Mouse (Mus musculus): Measurements from ENCODE around the gene Masp2. TPM values are rescaled to one million over a fixed set of nuclear protein-coding genes. Genes with fewer than 3 reads are reported as not detected.

The Masp2 gene
- polyA plus RNA-seq, 1 experiment = 0.25 TPM

- no peak overlapping the region for H3K4me3 ChIP-seq (ENCODE audit: control insufficient read depth, low read depth, low read length)
- H3K27ac ChIP-seq (ENCODE audit: control insufficient read depth, insufficient read depth, low read depth, low read length) = no peak overlapping the region
- no peaks in the 10 kb centered on the region for H3K27me3 ChIP-seq (ENCODE audit: control insufficient read depth, insufficient read depth, low read length)
- no peaks in the 10 kb centered on the region for H3K36me3 ChIP-seq (ENCODE audit: control insufficient read depth, insufficient read depth, low read length)
- H3K4me1 ChIP-seq (ENCODE audit: control insufficient read depth, insufficient read depth, low read length) = no peaks in the 10 kb centered on the region
- TF ChIP-seq POLR2A (IDR thresholded peaks at IDR 0.05; ENCODE audit: control insufficient read depth, low read depth, low read length) (no peak), CTCF (IDR thresholded peaks at IDR 0.05; ENCODE audit: control insufficient read depth, insufficient read depth, insufficient replicate concordance, low read depth, low read length) (no peak)
Measured at GRCm38 (mm10) chr4:148610631-148611364, 8.4 kb downstream of the Masp2 start.

GRCm38 (mm10) chr4:148612557-148612956 is 10.2 kb downstream of the Masp2 start:
- Histone ChIP-seq H3K4me1 (ENCODE audit: control insufficient read depth, insufficient read depth, low read length) (no peaks in the 10 kb centered on the region), H3K27me3 (ENCODE audit: control insufficient read depth, insufficient read depth, low read length) (no peaks in the 10 kb centered on the region), H3K36me3 (ENCODE audit: control insufficient read depth, insufficient read depth, low read length) (no peaks in the 10 kb centered on the region), H3K27ac (ENCODE audit: control insufficient read depth, insufficient read depth, low read depth, low read length) (no peak overlapping the region), H3K4me3 (ENCODE audit: control insufficient read depth, low read depth, low read length) (no peak overlapping the region)
- TF ChIP-seq POLR2A (IDR thresholded peaks at IDR 0.05; ENCODE audit: control insufficient read depth, low read depth, low read length) (no peak), CTCF (IDR thresholded peaks at IDR 0.05; ENCODE audit: control insufficient read depth, insufficient read depth, insufficient replicate concordance, low read depth, low read length) (no peak)

GRCm38 (mm10) chr4:148613738-148614137 is 11.4 kb downstream of the Masp2 start:
- Histone ChIP-seq H3K27me3 (ENCODE audit: control insufficient read depth, insufficient read depth, low read length) (no peaks in the 10 kb centered on the region), H3K4me3 (ENCODE audit: control insufficient read depth, low read depth, low read length) (no peak overlapping the region), H3K27ac (ENCODE audit: control insufficient read depth, insufficient read depth, low read depth, low read length) (no peak overlapping the region), H3K4me1 (ENCODE audit: control insufficient read depth, insufficient read depth, low read length) (no peaks in the 10 kb centered on the region), H3K36me3 (ENCODE audit: control insufficient read depth, insufficient read depth, low read length) (no peaks in the 10 kb centered on the region)
- TF ChIP-seq POLR2A (IDR thresholded peaks at IDR 0.05; ENCODE audit: control insufficient read depth, low read depth, low read length) (no peak), CTCF (IDR thresholded peaks at IDR 0.05; ENCODE audit: control insufficient read depth, insufficient read depth, insufficient replicate concordance, low read depth, low read length) (no peak)

GRCm38 (mm10) chr4:148619805-148620204 is 17.5 kb downstream of the Masp2 start:
- Histone ChIP-seq H3K36me3 (ENCODE audit: control insufficient read depth, insufficient read depth, low read length) (peaks cover 10% of the 10 kb centered on the region), H3K4me1 (ENCODE audit: control insufficient read depth, insufficient read depth, low read length) (no peaks in the 10 kb centered on the region; the same call in 1 of the 2 replicates), H3K27ac (ENCODE audit: control insufficient read depth, insufficient read depth, low read depth, low read length) (no peak overlapping the region), H3K27me3 (ENCODE audit: control insufficient read depth, insufficient read depth, low read length) (no peaks in the 10 kb centered on the region), H3K4me3 (ENCODE audit: control insufficient read depth, low read depth, low read length) (no peak overlapping the region)
- no peak for TF ChIP-seq POLR2A (IDR thresholded peaks at IDR 0.05; ENCODE audit: control insufficient read depth, low read depth, low read length)
- TF ChIP-seq CTCF (IDR thresholded peaks at IDR 0.05; ENCODE audit: control insufficient read depth, insufficient read depth, insufficient replicate concordance, low read depth, low read length) = no peak

- Histone ChIP-seq H3K36me3 (ENCODE audit: control insufficient read depth, insufficient read depth, low read length) (peaks cover 11% of the 10 kb centered on the region), H3K27ac (ENCODE audit: control insufficient read depth, insufficient read depth, low read depth, low read length) (no peak overlapping the region), H3K4me1 (ENCODE audit: control insufficient read depth, insufficient read depth, low read length) (no peaks in the 10 kb centered on the region; the same call in 1 of the 2 replicates), H3K27me3 (ENCODE audit: control insufficient read depth, insufficient read depth, low read length) (no peaks in the 10 kb centered on the region), H3K4me3 (ENCODE audit: control insufficient read depth, low read depth, low read length) (no peak overlapping the region)
- TF ChIP-seq POLR2A (IDR thresholded peaks at IDR 0.05; ENCODE audit: control insufficient read depth, low read depth, low read length) (no peak), CTCF (IDR thresholded peaks at IDR 0.05; ENCODE audit: control insufficient read depth, insufficient read depth, insufficient replicate concordance, low read depth, low read length) (no peak)
Measured at GRCm38 (mm10) chr4:148620718-148621117, 18.4 kb downstream of the Masp2 start.

- H3K36me3 ChIP-seq (ENCODE audit: control insufficient read depth, insufficient read depth, low read length) = peaks cover 12% of the 10 kb centered on the region
- no peak overlapping the region for H3K27ac ChIP-seq (ENCODE audit: control insufficient read depth, insufficient read depth, low read depth, low read length)
- no peak for TF ChIP-seq POLR2A (IDR thresholded peaks at IDR 0.05; ENCODE audit: control insufficient read depth, low read depth, low read length)
- TF ChIP-seq CTCF (IDR thresholded peaks at IDR 0.05; ENCODE audit: control insufficient read depth, insufficient read depth, insufficient replicate concordance, low read depth, low read length) = no peak
- H3K4me1 ChIP-seq (ENCODE audit: control insufficient read depth, insufficient read depth, low read length) = peaks cover 4% of the 10 kb centered on the region; the same call in 1 of the 2 replicates
- H3K4me3 ChIP-seq (ENCODE audit: control insufficient read depth, low read depth, low read length) = no peak overlapping the region
- no peaks in the 10 kb centered on the region for H3K27me3 ChIP-seq (ENCODE audit: control insufficient read depth, insufficient read depth, low read length)
Measured at GRCm38 (mm10) chr4:148622485-148622884, 20.1 kb downstream of the Masp2 start.

- Histone ChIP-seq H3K27ac (ENCODE audit: control insufficient read depth, insufficient read depth, low read depth, low read length) (no peak overlapping the region), H3K27me3 (ENCODE audit: control insufficient read depth, insufficient read depth, low read length) (no peaks in the 10 kb centered on the region), H3K36me3 (ENCODE audit: control insufficient read depth, insufficient read depth, low read length) (peaks cover 12% of the 10 kb centered on the region), H3K4me3 (ENCODE audit: control insufficient read depth, low read depth, low read length) (peak overlapping the region; percentile 30), H3K4me1 (ENCODE audit: control insufficient read depth, insufficient read depth, low read length) (peaks cover 6% of the 10 kb centered on the region; the same call in 1 of the 2 replicates)
- TF ChIP-seq CTCF (IDR thresholded peaks at IDR 0.05; ENCODE audit: control insufficient read depth, insufficient read depth, insufficient replicate concordance, low read depth, low read length) (no peak), POLR2A (IDR thresholded peaks at IDR 0.05; ENCODE audit: control insufficient read depth, low read depth, low read length) (no peak)
Measured at GRCm38 (mm10) chr4:148623609-148624008, 21.3 kb downstream of the Masp2 start.
